Mouse (Mus musculus): ENCODE measurements at regions not wholly inside any gene's neighbourhood (a gene's known extent, or its start where the extent isn't known, plus 50 kb on each side); places are given as distances from the start of the nearest gene placed in this dataset.

GRCm38 (mm10) chr14:101382838-101383237, 182.7 kb upstream of the Prr30 start:
- peaks cover 6% of the 10 kb centered on the region for H3K27me3 ChIP-seq (ENCODE audit: control insufficient read depth, insufficient read depth, insufficient read length)
- TF ChIP-seq MYOG (IDR thresholded peaks at IDR 0.05; ENCODE audit: control insufficient read depth, extremely low read depth, insufficient read length) = no peak
- no peak for TF ChIP-seq CTCF (IDR thresholded peaks at IDR 0.05; ENCODE audit: control insufficient read depth, insufficient read depth, insufficient read length)
- no peak for TF ChIP-seq USF1 (IDR thresholded peaks at IDR 0.05; ENCODE audit: low read depth)
- no peak for TF ChIP-seq MAX (IDR thresholded peaks at IDR 0.05)
- TF ChIP-seq CEBPB (IDR thresholded peaks at IDR 0.05; ENCODE audit: low read depth) = no peak
- TF ChIP-seq FOSL1 (IDR thresholded peaks at IDR 0.05; ENCODE audit: insufficient read depth, low read length, poor library complexity, severe bottlenecking) = no peak
- no peak for TF ChIP-seq MYOD1 (IDR thresholded peaks at IDR 0.05; ENCODE audit: control insufficient read depth, insufficient read length, low read depth)
- no peaks in the 10 kb centered on the region for H3K79me2 ChIP-seq (ENCODE audit: control insufficient read depth, insufficient read depth)
- H3K79me3 ChIP-seq (ENCODE audit: low read depth) = no peaks in the 10 kb centered on the region
- no peak overlapping the region for H3ac ChIP-seq (ENCODE audit: control insufficient read depth, insufficient read length, low read depth)
- H3K36me3 ChIP-seq (ENCODE audit: control insufficient read depth, insufficient read depth) = no peaks in the 10 kb centered on the region
- H3K4me3 ChIP-seq (ENCODE audit: insufficient read depth, poor library complexity, severe bottlenecking) = no peak overlapping the region

- Histone ChIP-seq H3K4me3 (ENCODE audit: insufficient read depth, poor library complexity, severe bottlenecking) (no peak overlapping the region), H3K79me2 (ENCODE audit: control insufficient read depth, insufficient read depth) (no peaks in the 10 kb centered on the region), H3K27me3 (ENCODE audit: control insufficient read depth, insufficient read depth, insufficient read length) (peaks cover 11% of the 10 kb centered on the region), H3K36me3 (ENCODE audit: control insufficient read depth, insufficient read depth) (no peaks in the 10 kb centered on the region), H3ac (ENCODE audit: control insufficient read depth, insufficient read length, low read depth) (no peak overlapping the region), H3K79me3 (ENCODE audit: low read depth) (no peaks in the 10 kb centered on the region)
- TF ChIP-seq FOSL1 (IDR thresholded peaks at IDR 0.05; ENCODE audit: insufficient read depth, low read length, poor library complexity, severe bottlenecking) (no peak), CEBPB (IDR thresholded peaks at IDR 0.05; ENCODE audit: low read depth) (no peak), CTCF (IDR thresholded peaks at IDR 0.05; ENCODE audit: control insufficient read depth, insufficient read depth, insufficient read length) (no peak), USF1 (IDR thresholded peaks at IDR 0.05; ENCODE audit: low read depth) (no peak), MAX (IDR thresholded peaks at IDR 0.05) (no peak), MYOG (IDR thresholded peaks at IDR 0.05; ENCODE audit: control insufficient read depth, extremely low read depth, insufficient read length) (no peak), MYOD1 (IDR thresholded peaks at IDR 0.05; ENCODE audit: control insufficient read depth, insufficient read length, low read depth) (no peak)
Measured at GRCm38 (mm10) chr14:101381943-101382342, 181.8 kb upstream of the Prr30 start.

GRCm38 (mm10) chr14:101379663-101380006, 179.5 kb upstream of the Prr30 start:
- Histone ChIP-seq H3K27me3 (ENCODE audit: control insufficient read depth, insufficient read depth, insufficient read length) (peaks cover 15% of the 10 kb centered on the region), H3K36me3 (ENCODE audit: control insufficient read depth, insufficient read depth) (no peaks in the 10 kb centered on the region), H3K79me3 (ENCODE audit: low read depth) (no peaks in the 10 kb centered on the region), H3K4me3 (ENCODE audit: insufficient read depth, poor library complexity, severe bottlenecking) (no peak overlapping the region), H3ac (ENCODE audit: control insufficient read depth, insufficient read length, low read depth) (no peak overlapping the region), H3K79me2 (ENCODE audit: control insufficient read depth, insufficient read depth) (no peaks in the 10 kb centered on the region)
- TF ChIP-seq USF1 (IDR thresholded peaks at IDR 0.05; ENCODE audit: low read depth) (no peak), MAX (IDR thresholded peaks at IDR 0.05) (no peak), FOSL1 (IDR thresholded peaks at IDR 0.05; ENCODE audit: insufficient read depth, low read length, poor library complexity, severe bottlenecking) (no peak), CTCF (IDR thresholded peaks at IDR 0.05; ENCODE audit: control insufficient read depth, insufficient read depth, insufficient read length) (no peak), CEBPB (IDR thresholded peaks at IDR 0.05; ENCODE audit: low read depth) (no peak), MYOG (IDR thresholded peaks at IDR 0.05; ENCODE audit: control insufficient read depth, extremely low read depth, insufficient read length) (no peak), MYOD1 (IDR thresholded peaks at IDR 0.05; ENCODE audit: control insufficient read depth, insufficient read length, low read depth) (no peak)

GRCm38 (mm10) chr14:101378965-101379662, 179.0 kb upstream of the Prr30 start:
- Histone ChIP-seq H3K4me3 (ENCODE audit: insufficient read depth, poor library complexity, severe bottlenecking) (no peak overlapping the region), H3K36me3 (ENCODE audit: control insufficient read depth, insufficient read depth) (no peaks in the 10 kb centered on the region), H3K27me3 (ENCODE audit: control insufficient read depth, insufficient read depth, insufficient read length) (peaks cover 15% of the 10 kb centered on the region), H3ac (ENCODE audit: control insufficient read depth, insufficient read length, low read depth) (no peak overlapping the region), H3K79me2 (ENCODE audit: control insufficient read depth, insufficient read depth) (no peaks in the 10 kb centered on the region), H3K79me3 (ENCODE audit: low read depth) (no peaks in the 10 kb centered on the region)
- TF ChIP-seq CTCF (IDR thresholded peaks at IDR 0.05; ENCODE audit: control insufficient read depth, insufficient read depth, insufficient read length) = peak; percentile 62
- no peak for TF ChIP-seq MYOG (IDR thresholded peaks at IDR 0.05; ENCODE audit: control insufficient read depth, extremely low read depth, insufficient read length)

DNA sequence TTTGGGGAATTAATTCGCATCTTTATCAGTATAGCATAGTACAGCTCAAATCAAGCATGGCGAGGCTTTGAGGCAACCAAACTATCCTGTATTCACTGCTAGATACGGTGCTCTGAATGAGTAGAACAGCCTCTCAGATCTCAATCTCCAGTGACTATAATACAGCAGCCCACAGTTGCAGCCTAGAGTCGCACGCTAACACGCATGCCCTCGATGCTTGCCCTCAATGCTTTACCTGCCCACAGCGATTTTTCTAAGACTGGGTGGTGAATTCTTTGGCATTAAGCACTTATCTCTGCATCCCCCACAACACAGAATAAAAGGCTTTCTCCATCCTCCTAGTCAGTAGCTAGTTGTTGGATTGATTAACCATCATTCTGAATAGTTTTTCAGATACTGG, 178.4 kb upstream of the Prr30 start:
- no peaks in the 10 kb centered on the region for H3K79me3 ChIP-seq (ENCODE audit: low read depth)
- no peak overlapping the region for H3ac ChIP-seq (ENCODE audit: control insufficient read depth, insufficient read length, low read depth)
- no peak overlapping the region for H3K4me3 ChIP-seq (ENCODE audit: insufficient read depth, poor library complexity, severe bottlenecking)
- H3K36me3 ChIP-seq (ENCODE audit: control insufficient read depth, insufficient read depth) = no peaks in the 10 kb centered on the region
- TF ChIP-seq FOSL1 (IDR thresholded peaks at IDR 0.05; ENCODE audit: insufficient read depth, low read length, poor library complexity, severe bottlenecking) (no peak), MAX (IDR thresholded peaks at IDR 0.05) (no peak), USF1 (IDR thresholded peaks at IDR 0.05; ENCODE audit: low read depth) (no peak), MYOD1 (IDR thresholded peaks at IDR 0.05; ENCODE audit: control insufficient read depth, insufficient read length, low read depth) (no peak), MYOG (IDR thresholded peaks at IDR 0.05; ENCODE audit: control insufficient read depth, extremely low read depth, insufficient read length) (no peak), CEBPB (IDR thresholded peaks at IDR 0.05; ENCODE audit: low read depth) (no peak), CTCF (IDR thresholded peaks at IDR 0.05; ENCODE audit: control insufficient read depth, insufficient read depth, insufficient read length) (no peak)
- H3K79me2 ChIP-seq (ENCODE audit: control insufficient read depth, insufficient read depth) = no peaks in the 10 kb centered on the region
- peaks cover 15% of the 10 kb centered on the region for H3K27me3 ChIP-seq (ENCODE audit: control insufficient read depth, insufficient read depth, insufficient read length)

- peaks cover 15% of the 10 kb centered on the region for H3K27me3 ChIP-seq (ENCODE audit: control insufficient read depth, insufficient read depth, insufficient read length)
- TF ChIP-seq MYOD1 (IDR thresholded peaks at IDR 0.05; ENCODE audit: control insufficient read depth, insufficient read length, low read depth) (no peak), MYOG (IDR thresholded peaks at IDR 0.05; ENCODE audit: control insufficient read depth, extremely low read depth, insufficient read length) (no peak), CTCF (IDR thresholded peaks at IDR 0.05; ENCODE audit: control insufficient read depth, insufficient read depth, insufficient read length) (no peak), CEBPB (IDR thresholded peaks at IDR 0.05; ENCODE audit: low read depth) (peak; percentile 41)
- no peak overlapping the region for H3ac ChIP-seq (ENCODE audit: control insufficient read depth, insufficient read length, low read depth)
- no peaks in the 10 kb centered on the region for H3K36me3 ChIP-seq (ENCODE audit: control insufficient read depth, insufficient read depth)
- no peak overlapping the region for H3K4me3 ChIP-seq (ENCODE audit: insufficient read depth, poor library complexity, severe bottlenecking)
- H3K79me3 ChIP-seq (ENCODE audit: low read depth) = no peaks in the 10 kb centered on the region
- H3K79me2 ChIP-seq (ENCODE audit: control insufficient read depth, insufficient read depth) = no peaks in the 10 kb centered on the region
Measured at GRCm38 (mm10) chr14:101376690-101377089, 176.6 kb upstream of the Prr30 start.

Measured in C2C12 (cell line).